Mouse (Mus musculus) E14TG2a.4 (cell line): ENCODE measurements at regions not wholly inside any gene's neighbourhood (a gene's known extent, or its start where the extent isn't known, plus 50 kb on each side); places are given as distances from the start of the nearest gene placed in this dataset.

ENCODE experiments used
- CTCF ChIP-seq: conservative IDR thresholded peaks from 2 replicates; pipeline ENCODE4 v1.5.1; 2014; ENCODE audit warnings: low read length
- NANOG ChIP-seq: IDR thresholded peaks from 2 replicates; pipeline ENCODE4 v1.6.1; 2014; ENCODE audit warnings: borderline replicate concordance, low read length, mixed read lengths
- POU5F1 ChIP-seq: IDR thresholded peaks from 2 replicates; pipeline ENCODE4 v1.6.1; 2014; ENCODE audit warnings: low read length, borderline replicate concordance

DNA sequence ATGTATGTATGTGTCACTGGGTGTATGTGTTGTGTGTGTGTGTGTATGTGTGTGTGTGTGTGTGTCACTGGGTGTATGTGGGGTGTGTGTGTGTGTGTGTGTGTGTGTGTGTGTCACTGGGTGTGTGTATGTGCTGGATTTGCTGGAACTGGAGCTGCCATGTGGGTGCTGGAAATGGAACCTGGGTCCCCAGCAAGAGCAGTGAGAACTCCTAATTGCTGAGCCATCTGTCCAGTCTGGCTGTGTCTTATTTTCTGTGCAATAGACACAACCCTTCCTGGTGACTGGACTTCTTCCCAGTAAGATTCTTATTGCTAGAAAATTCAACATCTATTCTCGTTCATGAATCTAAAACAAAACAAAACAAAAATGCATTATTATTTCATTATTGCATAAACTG is 119.8 kb upstream of the Foxn2 start:
- no peak for TF ChIP-seq CTCF
- TF ChIP-seq NANOG, result no peak
- TF ChIP-seq POU5F1, result no peak
